Mouse (Mus musculus) MEL (cell line): ENCODE data around the gene Slc25a42. TPM values are rescaled to one million over a fixed set of nuclear protein-coding genes. Genes with fewer than 3 reads are reported as not detected.
A peak's percentile ranks its signal among the peaks of the same experiment; 100 is the strongest.

Source experiments
- DNase-seq: peaks from one replicate; pipeline ENCODE4 v3.0.0; 2011; ENCODE audit warnings: low read depth, low spot score
- H3K27ac ChIP-seq: 2 replicates; pipeline ENCODE4 v1.5.1; 2012; ENCODE audit warnings: low read depth, mild to moderate bottlenecking, control low read depth, low read length, moderate library complexity; ENCODE audit not compliant: control insufficient read depth
- H3K27me3 ChIP-seq, 2 experiments: fragments of 150-350 bp in 1 of 2; sonication (generic) in 1 of 2; 2 replicates each; pipeline ENCODE4 v1.6.1; 2012; ENCODE audit warnings: low read length in 2 of 2, mild to moderate bottlenecking in 2 of 2, improper control_type of control experiment in 1 of 2, moderate library complexity in 1 of 2; ENCODE audit not compliant: insufficient read depth in 2 of 2, control insufficient read depth in 1 of 2
- H3K36me3 ChIP-seq, 2 experiments: 2 replicates each; pipeline ENCODE4 v1.6.1; 2012 to 2014; ENCODE audit warnings: low read length in 2 of 2, improper control_type of control experiment in 1 of 2, inconsistent platforms in 1 of 2, mild to moderate bottlenecking in 1 of 2; ENCODE audit not compliant: insufficient read depth in 2 of 2, control insufficient read depth in 1 of 2
- H3K4me1 ChIP-seq, 2 experiments: fragments of 150-350 bp in 1 of 2; sonication (generic) in 1 of 2; 2 replicates each; pipeline ENCODE4 v1.6.1; 2012; ENCODE audit warnings: low read length in 2 of 2, improper control_type of control experiment in 1 of 2, mild to moderate bottlenecking in 1 of 2; ENCODE audit not compliant: insufficient read depth in 2 of 2, control insufficient read depth in 1 of 2
- H3K4me3 ChIP-seq, 2 experiments: fragments of 150-350 bp in 1 of 2; sonication (generic) in 1 of 2; 2 replicates each; pipeline ENCODE4 v1.5.1; 2012; ENCODE audit warnings: low read depth in 2 of 2, low read length in 2 of 2, mild to moderate bottlenecking in 2 of 2, moderate library complexity in 2 of 2, control low read depth in 1 of 2, improper control_type of control experiment in 1 of 2; ENCODE audit not compliant: control insufficient read depth in 1 of 2, insufficient read depth in 1 of 2
- H3K79me2 ChIP-seq: 2 replicates; pipeline ENCODE4 v1.6.1; 2012; ENCODE audit warnings: mild to moderate bottlenecking, low read length, moderate library complexity; ENCODE audit not compliant: control insufficient read depth, poor library complexity, insufficient read depth
- H3K9ac ChIP-seq: 2 replicates; pipeline ENCODE4 v1.6.1; 2012; ENCODE audit warnings: low read depth, mild to moderate bottlenecking, control low read depth, low read length, moderate library complexity; ENCODE audit not compliant: control insufficient read depth, poor library complexity, severe bottlenecking
- H3K9me3 ChIP-seq: fragments of 150-350 bp; sonication (generic); replicated peaks from 2 replicates; pipeline ENCODE4 v1.6.1; 2012; ENCODE audit warnings: mild to moderate bottlenecking, low read length, improper control_type of control experiment, moderate library complexity; ENCODE audit not compliant: insufficient read depth
- BHLHE40 ChIP-seq: IDR thresholded peaks from 2 replicates; pipeline ENCODE4 v1.6.1; 2012; ENCODE audit warnings: low read depth, mild to moderate bottlenecking, inconsistent platforms, low read length, improper control_type of control experiment, borderline replicate concordance
- CHD1 ChIP-seq: IDR thresholded peaks from 2 replicates; pipeline ENCODE4 v1.6.1; 2012; ENCODE audit warnings: low read depth, mild to moderate bottlenecking, inconsistent platforms, low read length, improper control_type of control experiment
- CTCF ChIP-seq, 3 experiments: IDR thresholded peaks in 2 of 3; conservative IDR thresholded peaks in 1 of 3; 2 replicates each; pipeline ENCODE4 v1.5.1; 2011 to 2012; ENCODE audit warnings: low read length in 3 of 3, low read depth in 2 of 3, mild to moderate bottlenecking in 2 of 3, improper control_type of control experiment in 1 of 3, inconsistent platforms in 1 of 3, mixed read lengths in 1 of 3, moderate library complexity in 1 of 3; ENCODE audit not compliant: control insufficient read depth in 1 of 3, insufficient read depth in 1 of 3, poor library complexity in 1 of 3, severe bottlenecking in 1 of 3
- E2F4 ChIP-seq: IDR thresholded peaks from 2 replicates; pipeline ENCODE4 v1.6.1; 2011; ENCODE audit warnings: low read depth, low read length, improper control_type of control experiment, borderline replicate concordance
- ELF1 ChIP-seq: IDR thresholded peaks from 2 replicates; pipeline ENCODE4 v1.6.1; 2014; ENCODE audit warnings: low read depth, mild to moderate bottlenecking, inconsistent platforms, low read length, improper control_type of control experiment, moderate library complexity
- EP300 ChIP-seq, 2 experiments: IDR thresholded peaks; 2 replicates each; pipeline ENCODE4 v1.6.1; 2011; ENCODE audit warnings: improper control_type of control experiment in 2 of 2, low read length in 2 of 2, low read depth in 1 of 2, mild to moderate bottlenecking in 1 of 2
- GATA1 ChIP-seq: IDR thresholded peaks from 2 replicates; pipeline ENCODE4 v1.6.1; 2011; ENCODE audit warnings: low read depth, low read length, improper control_type of control experiment
- JUND ChIP-seq: IDR thresholded peaks from 2 replicates; pipeline ENCODE4 v1.6.1; 2011; ENCODE audit warnings: low read depth, mild to moderate bottlenecking, improper control_type of control experiment, low read length
- KAT2A ChIP-seq: conservative IDR thresholded peaks from 2 replicates; pipeline ENCODE4 v1.6.1; 2012; ENCODE audit warnings: low read depth, low read length, improper control_type of control experiment, inconsistent platforms
- MAFK ChIP-seq: IDR thresholded peaks from 2 replicates; pipeline ENCODE4 v1.6.1; 2011; ENCODE audit warnings: low read depth, mild to moderate bottlenecking, low read length, improper control_type of control experiment, borderline replicate concordance
- MAX ChIP-seq: IDR thresholded peaks from 2 replicates; pipeline ENCODE4 v1.6.1; 2011; ENCODE audit warnings: low read length, improper control_type of control experiment
- MYC ChIP-seq: IDR thresholded peaks from 2 replicates; pipeline ENCODE4 v1.6.1; 2011; ENCODE audit warnings: low read depth, mild to moderate bottlenecking, low read length, improper control_type of control experiment, moderate library complexity
- POLR2AphosphoS2 ChIP-seq: IDR thresholded peaks from 2 replicates; pipeline ENCODE4 v1.6.1; 2011; ENCODE audit warnings: low read length, improper control_type of control experiment
- POLR2AphosphoS5 ChIP-seq: IDR thresholded peaks from 2 replicates; pipeline ENCODE4 v1.6.1; 2012; ENCODE audit warnings: low read depth, borderline replicate concordance, mild to moderate bottlenecking, inconsistent platforms, low read length, moderate library complexity, mixed read lengths
- SIN3A ChIP-seq: IDR thresholded peaks from 2 replicates; pipeline ENCODE4 v1.6.1; 2012; ENCODE audit warnings: low read length, improper control_type of control experiment, inconsistent platforms
- TBP ChIP-seq: IDR thresholded peaks from 2 replicates; pipeline ENCODE4 v1.8.0; 2011; ENCODE audit warnings: low read depth, low read length, improper control_type of control experiment
- TCF12 ChIP-seq: IDR thresholded peaks from 2 replicates; pipeline ENCODE4 v1.6.1; 2014; ENCODE audit warnings: low read depth, mild to moderate bottlenecking, inconsistent platforms, low read length, improper control_type of control experiment, moderate library complexity
- UBTF ChIP-seq: IDR thresholded peaks from 2 replicates; pipeline ENCODE4 v1.6.1; 2012; ENCODE audit warnings: low read depth, mild to moderate bottlenecking, inconsistent platforms, low read length, improper control_type of control experiment, moderate library complexity, borderline replicate concordance; ENCODE audit not compliant: insufficient read depth
- USF2 ChIP-seq, 2 experiments: IDR thresholded peaks; 2 replicates each; pipeline ENCODE4 v1.6.1; 2011 to 2012; ENCODE audit warnings: improper control_type of control experiment in 2 of 2, low read length in 2 of 2, borderline replicate concordance in 1 of 2, inconsistent platforms in 1 of 2, low read depth in 1 of 2, mild to moderate bottlenecking in 1 of 2; ENCODE audit not compliant: insufficient read depth in 1 of 2
- ZNF384 ChIP-seq: IDR thresholded peaks from 2 replicates; pipeline ENCODE4 v1.6.1; 2012; ENCODE audit warnings: low read depth, mild to moderate bottlenecking, inconsistent platforms, low read length, improper control_type of control experiment
- polyA plus RNA-seq, 2 experiments: library from polyadenylated mRNA; stranded (reverse) in 1 of 2; unstranded in 1 of 2; fragments of >175 nt in 1 of 2; fragments of >200 nt in 1 of 2; gene quantifications; 2 replicates each; pipeline versions ENCODE4 v1.2.1 to v1.2.4; 2012; ENCODE audit warnings: low replicate concordance in 2 of 2, low read depth in 1 of 2; ENCODE audit not compliant: insufficient read length in 2 of 2, insufficient read depth in 1 of 2, missing spikeins in 1 of 2
- total RNA-seq: library from RNA; depleted of rRNA; stranded (reverse); fragments of 300-350 nt; gene quantifications from 2 replicates; pipeline ENCODE4 v1.2.3, GENCODE M21; 2012

The Slc25a42 gene
- total and polyA plus RNA-seq, 3 experiments: 5.2 to 12.1 TPM; not detected in 1

- TF ChIP-seq KAT2A: peak; percentile 67; the same call in 1 of the 2 replicates
- no peak; the same call in 1 of the 2 replicates for TF ChIP-seq E2F4
- peak; percentile 54; the same call in 1 of the 2 replicates for TF ChIP-seq TCF12
- TF ChIP-seq, all 39 proteins: peak for 18
Observed at GRCm38 (mm10) chr8:70234080-70234780, 22.1 kb upstream of the Slc25a42 start, which contains the start of the genes Sugp2 and Armc6 (continued).

- Histone ChIP-seq H3K9ac (peak overlapping the region; percentile 85), H3K36me3 (peaks cover 2 to 28% of the 10 kb centered on the region in 2 experiments; a peak in 3 of 4 replicates), H3K27ac (peak overlapping the region; percentile 85; the same call in 1 of the 2 replicates), H3K4me1 (peaks cover 12 to 27% of the 10 kb centered on the region in 2 experiments), H3K9me3 (no peaks in the 10 kb centered on the region), H3K4me3 (peak overlapping the region; percentile 50 to 69), H3K79me2 (peaks cover 21% of the 10 kb centered on the region), H3K27me3 (no peaks in the 10 kb centered on the region)
- DNase-seq: no peak
- TF ChIP-seq CTCF (IDR thresholded peaks at IDR 0.05 in 2 of 3, conservative IDR thresholded peaks at IDR 0.05 in 1 of 3; ENCODE audit: control insufficient read depth in 1 of 3, insufficient read depth in 1 of 3, low read depth in 2 of 3, low read length in 3 of 3, poor library complexity in 1 of 3, severe bottlenecking in 1 of 3) (no peak), POLR2AphosphoS2 (no peak), EP300 (IDR thresholded peaks at IDR 0.05; ENCODE audit: low read depth in 1 of 2, low read length in 2 of 2) (no peak), CHD1 (no peak), MAX (no peak), ZNF384 (no peak), BHLHE40 (no peak), MYC (no peak), TBP (no peak), USF2 (IDR thresholded peaks at IDR 0.05; ENCODE audit: borderline replicate concordance in 1 of 2, insufficient read depth in 1 of 2, low read depth in 1 of 2, low read length in 2 of 2) (no peak), POLR2AphosphoS5 (no peak), JUND (no peak), UBTF (no peak), ELF1 (no peak), SIN3A (no peak), MAFK (no peak), TCF12 (no peak), GATA1 (no peak), KAT2A (no peak)
Observed at GRCm38 (mm10) chr8:70233606-70234005, 21.5 kb upstream of the Slc25a42 start.
